Mouse (Mus musculus): ENCODE data around the gene Ttyh3.
"Not testable (repeated sequence)": the region's sequence is repeated elsewhere in the genome, so short reads cannot be mapped to it uniquely, and the experiment has no call there.

Gene Ttyh3

GRCm38 (mm10) chr5:140648519-140649100, at the start of gene Ttyh3:
TSS of gene Ttyh3 (minus strand) at chr5:140649031.
- peak; percentile 53 to 85 for DNase-seq

DNA sequence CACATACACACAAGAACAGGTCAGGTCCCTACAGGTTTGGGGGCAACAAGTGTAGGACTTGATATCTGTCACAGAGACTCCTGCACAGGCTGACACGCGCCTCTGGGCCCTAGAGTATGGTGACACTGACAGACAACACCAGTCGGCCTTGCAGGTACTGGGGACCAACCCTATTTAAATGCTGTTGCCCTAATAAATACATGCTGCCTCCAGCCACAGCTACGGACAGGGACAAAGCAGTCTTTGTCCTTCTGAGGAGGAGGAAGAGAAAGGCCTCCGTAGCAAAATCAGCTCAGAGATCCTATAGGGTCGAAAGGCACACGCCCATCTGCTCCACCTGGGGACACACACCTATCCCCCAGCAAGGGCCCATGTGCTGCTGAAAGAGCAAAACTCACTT, 47.2 kb upstream of the Ttyh3 start:
- DNase-seq, result no peak

- DNase-seq, result no peak
Observed at GRCm38 (mm10) chr5:140688434-140688833, 39.6 kb upstream of the Ttyh3 start.

- peak in 1 of 2 experiments; percentile 63 for DNase-seq
Observed at GRCm38 (mm10) chr5:140684343-140685148, 35.7 kb upstream of the Ttyh3 start.

- DNase-seq, result no peak
Observed at GRCm38 (mm10) chr5:140682113-140682512, 33.3 kb upstream of the Ttyh3 start.

DNA sequence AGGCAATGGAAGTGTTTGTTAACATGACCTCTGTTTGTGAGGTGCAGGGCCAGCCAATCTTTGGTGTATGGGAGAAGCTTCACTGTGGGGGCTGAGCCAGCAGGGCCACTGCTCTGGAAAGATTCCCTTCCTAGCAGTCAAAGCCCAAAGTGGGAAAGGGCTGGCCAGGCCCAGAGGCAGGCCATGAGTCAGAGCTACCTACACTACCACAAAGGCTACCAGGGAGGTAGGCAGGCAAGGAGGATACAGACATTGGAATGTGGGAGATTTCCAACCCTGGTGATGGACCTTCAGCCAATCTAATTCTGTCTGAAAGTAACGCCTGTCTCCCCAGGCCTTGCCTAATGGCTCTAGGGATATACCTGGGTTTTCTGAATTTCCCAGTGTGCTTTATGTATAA, 32.1 kb upstream of the Ttyh3 start:
- no peak for DNase-seq

- DNase-seq, result no peak
Observed at GRCm38 (mm10) chr5:140680051-140680450, 31.2 kb upstream of the Ttyh3 start.

DNA sequence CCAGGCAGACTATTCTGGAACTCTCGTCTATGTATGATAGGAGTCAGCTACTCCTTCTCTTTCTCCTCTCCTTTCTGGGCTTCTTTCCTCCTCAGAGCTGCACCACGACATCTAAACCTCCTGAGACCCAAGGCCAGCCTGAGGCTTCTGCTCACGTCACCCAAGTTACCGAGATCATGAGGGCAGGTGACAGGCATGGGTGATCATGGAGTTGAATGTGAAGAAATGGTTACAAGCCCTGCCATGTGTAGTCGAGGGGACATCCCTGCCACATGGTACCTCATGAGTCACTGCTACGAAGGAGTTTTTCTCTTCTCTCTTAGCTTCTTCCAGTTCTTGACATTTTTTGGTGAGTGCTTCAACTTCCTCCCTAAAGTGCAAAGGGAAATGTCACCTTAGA, 28.3 kb upstream of the Ttyh3 start:
- no peak for DNase-seq

DNA sequence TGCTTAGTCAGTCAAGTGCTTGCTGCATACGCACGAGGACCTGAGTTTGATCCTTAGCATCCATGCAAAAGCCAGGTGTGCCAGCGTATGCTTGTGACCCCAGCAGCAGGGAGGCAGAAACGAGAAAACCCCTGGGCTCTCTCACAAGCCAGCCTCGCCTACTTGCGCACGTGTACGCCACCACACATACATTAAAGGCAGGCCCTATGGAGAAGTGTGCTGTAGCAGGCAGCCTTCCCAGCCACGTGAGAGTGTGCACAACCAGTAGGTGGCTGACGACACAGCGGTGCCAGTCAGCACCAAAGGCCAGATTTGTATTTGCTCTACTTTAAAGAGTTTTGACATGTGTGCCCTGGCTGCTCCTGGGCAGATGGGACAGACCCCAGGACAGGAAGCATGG, 26.8 kb upstream of the Ttyh3 start:
- no peak for DNase-seq

- DNase-seq, result no peak
Observed at GRCm38 (mm10) chr5:140675079-140675478, 26.2 kb upstream of the Ttyh3 start.

DNA sequence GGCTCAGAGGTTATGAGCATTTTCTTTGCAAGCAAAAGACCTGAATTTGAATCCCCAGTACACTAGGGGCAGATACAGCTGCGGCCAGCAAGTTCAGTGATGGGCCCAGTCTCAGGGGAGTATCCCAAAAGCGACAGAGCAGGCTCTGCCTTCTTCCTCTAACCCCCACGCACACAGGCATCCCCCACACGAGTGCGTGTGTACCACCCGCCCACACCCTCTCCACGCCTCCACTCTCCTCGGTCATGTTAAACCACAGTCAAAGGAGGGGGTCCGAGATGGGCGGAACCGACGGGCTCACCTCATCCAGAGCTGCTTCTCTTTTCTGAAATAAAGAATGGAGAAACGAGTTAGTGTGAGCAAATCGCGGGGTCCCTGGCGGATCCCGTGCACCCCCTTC, 25.2 kb upstream of the Ttyh3 start:
- no peak for DNase-seq

DNA sequence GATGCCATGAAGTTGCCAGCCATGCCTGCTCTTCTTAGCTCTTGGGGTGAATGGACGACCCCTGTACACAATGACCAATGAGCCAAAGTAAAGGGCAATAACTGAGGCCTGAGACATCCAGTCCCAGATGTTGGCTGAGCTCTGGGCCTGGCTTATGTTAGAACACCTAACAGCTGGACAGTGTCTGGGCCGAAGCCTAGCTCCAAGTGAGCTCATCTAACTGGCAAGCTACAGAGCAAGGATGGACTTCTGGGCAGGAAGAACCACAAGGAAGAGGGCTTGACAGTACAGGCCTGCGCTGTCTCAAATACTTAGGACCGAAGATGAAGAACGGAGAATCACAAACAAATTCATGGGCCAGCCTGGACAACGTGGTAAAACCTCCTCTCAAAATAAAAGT, 23.8 kb upstream of the Ttyh3 start:
- not testable (repeated sequence) for DNase-seq

- no peak for DNase-seq
Observed at GRCm38 (mm10) chr5:140672115-140672514, 23.3 kb upstream of the Ttyh3 start.

GRCm38 (mm10) chr5:140663621-140664180, 14.9 kb upstream of the Ttyh3 start:
- peak; percentile 74 to 79 for DNase-seq

DNA sequence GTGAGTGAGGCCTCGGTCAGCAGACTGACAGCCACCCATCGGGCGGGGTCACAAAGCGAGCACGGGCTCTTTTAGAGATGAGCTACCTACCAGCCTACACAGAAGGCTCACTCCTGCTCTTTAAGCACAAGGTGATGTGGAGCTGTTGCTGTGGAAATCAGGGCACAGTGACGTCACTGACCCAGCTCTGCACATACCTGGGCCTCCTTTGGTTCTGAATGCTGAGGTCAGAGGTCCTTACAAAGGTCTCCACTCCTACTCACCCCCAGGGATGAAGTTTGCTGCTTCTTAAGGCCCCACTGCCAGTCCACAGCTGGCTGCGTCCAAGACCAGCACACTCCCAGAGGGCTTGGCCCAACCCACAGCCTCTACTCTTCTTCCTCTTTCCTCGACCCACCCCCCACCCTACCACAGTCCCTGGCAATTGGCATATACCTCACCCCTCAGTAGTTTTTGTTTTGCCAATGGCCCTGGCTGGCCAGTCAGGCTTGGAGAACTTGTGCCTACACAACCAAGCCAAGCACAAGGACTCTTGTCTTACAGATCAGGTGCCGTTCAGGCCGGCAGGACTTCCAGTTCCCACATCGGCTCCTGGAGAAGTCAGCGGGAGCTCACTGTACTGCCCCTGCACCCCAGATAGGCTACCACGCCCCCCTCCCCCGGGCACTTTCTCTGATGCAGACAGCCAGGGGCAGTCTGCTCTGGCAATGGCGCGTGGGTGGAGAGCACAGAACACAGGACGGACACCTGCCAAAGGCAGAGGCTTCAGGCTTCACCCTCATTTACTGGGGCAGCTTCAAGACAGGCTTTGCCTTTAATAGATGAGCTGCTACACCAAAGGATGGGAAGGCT, 14.1 kb upstream of the Ttyh3 start:
- DNase-seq, result no peak

DNA sequence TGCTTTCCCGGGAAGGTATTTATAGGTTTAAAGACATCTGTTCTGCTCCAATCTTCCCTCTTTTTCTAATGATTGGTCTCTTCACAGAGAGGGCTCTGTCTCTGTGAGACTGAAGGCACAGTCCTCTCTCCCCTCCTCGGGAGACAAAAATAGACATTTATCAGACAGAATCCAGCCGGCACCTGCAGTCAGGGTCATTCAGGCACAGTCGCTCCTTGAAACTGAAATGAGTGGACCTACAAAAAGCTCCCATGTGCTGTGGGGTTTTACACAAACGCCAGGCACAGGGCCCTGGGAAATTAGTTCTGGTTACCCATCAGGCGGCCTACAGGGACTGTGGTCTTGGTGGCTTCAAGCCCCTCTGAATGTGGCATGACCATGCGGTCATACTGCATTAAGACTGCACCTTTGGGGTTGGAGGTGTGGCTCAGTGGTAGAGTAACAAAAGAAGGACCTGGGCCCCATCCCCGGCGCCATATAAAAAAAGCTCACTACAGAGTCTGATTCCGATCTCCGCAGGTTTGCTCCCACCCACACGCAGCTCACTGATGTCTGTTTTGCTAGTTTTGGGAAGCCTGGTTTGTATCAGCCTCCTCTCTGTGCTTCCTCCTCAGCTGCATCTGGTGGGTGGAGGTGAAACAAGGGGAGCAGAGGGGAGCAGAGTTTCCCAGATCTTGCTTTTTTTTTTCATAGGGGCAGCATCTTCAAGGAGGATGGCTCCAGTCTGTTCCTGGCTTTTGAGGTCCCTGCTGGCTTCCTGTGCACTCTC, 13.2 kb upstream of the Ttyh3 start:
- DNase-seq, result no peak

- no peak for DNase-seq
Observed at GRCm38 (mm10) chr5:140661427-140661826, 12.6 kb upstream of the Ttyh3 start.

GRCm38 (mm10) chr5:140660398-140660797, 11.6 kb upstream of the Ttyh3 start:
- DNase-seq, result no peak

GRCm38 (mm10) chr5:140659607-140660272, 10.9 kb upstream of the Ttyh3 start:
- peak in 1 of 2 experiments; percentile 39 for DNase-seq

DNA sequence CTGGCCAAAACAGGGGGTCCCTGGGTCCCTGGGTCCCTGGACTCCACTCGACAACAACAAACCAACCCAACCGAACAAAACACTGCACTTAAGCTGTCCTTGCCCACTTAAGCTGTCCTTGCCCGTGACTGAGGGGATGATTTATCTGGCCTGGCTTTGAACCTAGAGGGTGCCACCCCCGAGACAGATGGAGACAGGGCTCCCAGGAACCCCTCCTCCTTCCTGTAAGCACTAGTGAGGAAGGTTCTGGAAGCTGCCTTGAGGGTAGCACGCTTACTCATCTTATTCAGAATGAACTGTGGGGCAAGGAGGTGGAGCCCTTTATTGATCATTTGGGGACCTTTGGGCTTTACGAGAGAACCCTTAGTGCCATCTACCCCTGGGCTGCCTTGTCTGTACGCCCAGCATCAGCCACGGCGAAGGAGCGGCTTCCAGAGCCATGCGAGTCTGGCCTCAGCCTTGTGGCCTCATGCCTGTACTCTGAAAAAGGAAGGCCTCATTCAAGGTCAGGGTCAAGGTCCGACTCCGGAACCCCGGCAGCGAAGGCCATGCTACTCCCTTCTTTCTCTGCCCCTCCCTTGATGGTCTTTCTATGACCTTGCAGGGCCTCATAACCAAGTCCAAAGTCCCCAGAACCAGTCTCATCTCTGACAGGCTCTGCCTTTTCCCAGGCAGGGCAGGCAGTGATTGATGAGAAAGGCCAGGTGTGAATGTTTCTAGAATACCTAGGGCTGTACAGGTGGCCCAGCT, 5.4 kb upstream of the Ttyh3 start:
- DNase-seq, result peak; percentile 46 to 82

GRCm38 (mm10) chr5:140652587-140652986, 3.8 kb upstream of the Ttyh3 start:
- peak in 1 of 2 experiments; percentile 38 for DNase-seq

All from kidney, postnatal 25 days (tissue).